Mouse (Mus musculus) heart, postnatal 0 days (tissue): ENCODE data around the gene Nacc2.

ENCODE experiments used
- CTCF ChIP-seq: IDR thresholded peaks from 2 replicates; pipeline ENCODE4 v1.5.1; 2016; ENCODE audit warnings: antibody characterized with exemption, control low read depth, low read depth
- EP300 ChIP-seq: IDR thresholded peaks from 2 replicates; pipeline ENCODE4 v1.6.1; 2016; ENCODE audit warnings: antibody characterized with exemption, low read depth

GRCm38 (mm10) chr2:26100296-26100695 lies 22.7 kb downstream of the Nacc2 start:
- no peak for TF ChIP-seq CTCF
- no peak for TF ChIP-seq EP300
